8 mouse cellular contexts compared by ENCODE assay signal in genomic region chr11:118507904-118508303, GRCm38 (mm10). TPM values are rescaled to one million over a fixed set of nuclear protein-coding genes. Genes with fewer than 3 reads are reported as not detected.
DNase-seq lines count a peak whose midpoint lies in the region; ATAC-seq and TF ChIP-seq lines count a peak whose summit lies in the region.

No protein-coding gene starts in this region.

- peak; percentile 76 for DNase-seq in CD4-positive, CD25-positive, alpha-beta regulatory T cell, adult 2 months (ENCODE audit: low read depth, low spot score)
- DNase-seq in embryonic facial prominence, embryonic 14.5 days (ENCODE audit: low spot score) = peak; percentile 54
- peak; percentile 87 for DNase-seq in hindbrain, embryonic 11.5 days (ENCODE audit: low spot score)
- DNase-seq in left cerebral cortex, adult 18-20 months (ENCODE audit: low spot score in 2 of 2) = peak; percentile 82 to 83
- peak; percentile 58 to 70 for DNase-seq in spleen, postnatal 10 days (ENCODE audit: low spot score in 2 of 2)

- H3K9me3 ChIP-seq in embryonic facial prominence, embryonic 14.5 days (ENCODE audit: control insufficient read depth, low read length) = no peaks in the 10 kb centered on the region
- no peaks in the 10 kb centered on the region for H3K9me3 ChIP-seq in hindbrain, embryonic 11.5 days (ENCODE audit: control insufficient read depth, low read length)
- no peaks in the 10 kb centered on the region for H3K9me3 ChIP-seq in midbrain, embryonic 12.5 days

- H3K36me3 ChIP-seq in embryonic facial prominence, embryonic 14.5 days (ENCODE audit: control insufficient read depth, insufficient read depth, low read length) = no peaks in the 10 kb centered on the region
- no peaks in the 10 kb centered on the region for H3K36me3 ChIP-seq in hindbrain, embryonic 11.5 days (ENCODE audit: control insufficient read depth, insufficient read depth, low read length)
- no peaks in the 10 kb centered on the region for H3K36me3 ChIP-seq in midbrain, embryonic 12.5 days

- H3K27ac ChIP-seq in bone marrow macrophage, adult 2 months (ENCODE audit: insufficient read depth, low read depth, low read length) = no peak overlapping the region
- no peak overlapping the region for H3K27ac ChIP-seq in embryonic facial prominence, embryonic 14.5 days (replicated peaks; ENCODE audit: low read depth, low read length)
- H3K27ac ChIP-seq in hindbrain, embryonic 11.5 days (ENCODE audit: low read depth, low read length) = no peak overlapping the region
- H3K27ac ChIP-seq in midbrain, embryonic 12.5 days (replicated peaks) = 0 out of 2 replicates have a peak overlapping the region, but pooled peaks have one; percentile 26

- peak; percentile 86 for TF ChIP-seq CTCF in bone marrow macrophage, adult 2 months (IDR thresholded peaks at IDR 0.05; ENCODE audit: low read depth, low read length)

- no peak for TF ChIP-seq POLR2A in bone marrow macrophage, adult 2 months (IDR thresholded peaks at IDR 0.05; ENCODE audit: borderline replicate concordance, low read depth, low read length)

- WGBS in embryonic facial prominence, embryonic 14.5 days = 41% methylated on average over 5 of the region's 5 CpGs
- 36% methylated on average over 5 of the region's 5 CpGs for WGBS in hindbrain, embryonic 11.5 days
- 37% methylated on average over 5 of the region's 5 CpGs for WGBS in midbrain, embryonic 12.5 days

- ATAC-seq in CD4-positive, CD25-positive, alpha-beta regulatory T cell, adult 4 months = no peak
- no peak for ATAC-seq in embryonic facial prominence, embryonic 14.5 days (ENCODE audit: low read depth)
- ATAC-seq in hindbrain, embryonic 11.5 days (ENCODE audit: low FRiP score) = 0 out of 2 replicates have a peak, but pooled peaks have one; percentile 36
- 0 out of 2 replicates have a peak, but pooled peaks have one; percentile 21 for ATAC-seq in midbrain, embryonic 12.5 days (ENCODE audit: low FRiP score, low read depth)

- no peak overlapping the region for H3K9ac ChIP-seq in embryonic facial prominence, embryonic 14.5 days (ENCODE audit: low read depth, low read length)
- no peak overlapping the region for H3K9ac ChIP-seq in hindbrain, embryonic 11.5 days (ENCODE audit: low read depth, low read length)
- H3K9ac ChIP-seq in midbrain, embryonic 12.5 days (replicated peaks) = no peak overlapping the region

- no peak overlapping the region for H3K4me3 ChIP-seq in bone marrow macrophage, adult 2 months (ENCODE audit: insufficient read depth, low read length)
- no peak overlapping the region for H3K4me3 ChIP-seq in embryonic facial prominence, embryonic 14.5 days (ENCODE audit: low read depth, low read length)
- no peak overlapping the region for H3K4me3 ChIP-seq in hindbrain, embryonic 11.5 days (ENCODE audit: low read depth, low read length)
- no peak overlapping the region for H3K4me3 ChIP-seq in midbrain, embryonic 12.5 days

- H3K4me2 ChIP-seq in embryonic facial prominence, embryonic 14.5 days (ENCODE audit: low read depth, low read length) = no peak overlapping the region
- no peak overlapping the region for H3K4me2 ChIP-seq in hindbrain, embryonic 11.5 days (replicated peaks; ENCODE audit: low read depth, low read length)
- H3K4me2 ChIP-seq in midbrain, embryonic 12.5 days (replicated peaks) = no peak overlapping the region

- peaks cover 22% of the 10 kb centered on the region for H3K27me3 ChIP-seq in embryonic facial prominence, embryonic 14.5 days (replicated peaks; ENCODE audit: control insufficient read depth, insufficient read depth, low read length)
- 0 out of 2 replicates have a peak, but pooled peaks cover 3% of the 10 kb centered on the region for H3K27me3 ChIP-seq in hindbrain, embryonic 11.5 days (ENCODE audit: control insufficient read depth, insufficient read depth, low read length)
- peaks cover 37% of the 10 kb centered on the region for H3K27me3 ChIP-seq in midbrain, embryonic 12.5 days

- no peaks in the 10 kb centered on the region for H3K4me1 ChIP-seq in bone marrow macrophage, adult 2 months (ENCODE audit: control insufficient read depth, insufficient read depth, low read length)
- H3K4me1 ChIP-seq in embryonic facial prominence, embryonic 14.5 days (ENCODE audit: control insufficient read depth, insufficient read depth, low read length) = peaks cover 16% of the 10 kb centered on the region
- peaks cover 3% of the 10 kb centered on the region; the same call in 1 of the 2 replicates for H3K4me1 ChIP-seq in hindbrain, embryonic 11.5 days (replicated peaks; ENCODE audit: control insufficient read depth, insufficient read depth, low read length)
- peaks cover 24% of the 10 kb centered on the region for H3K4me1 ChIP-seq in midbrain, embryonic 12.5 days

RNA-seq across cellular contexts. Expression of gene Engase, which starts 31.3 kb away (rescaled TPM):
- 1 to 10 TPM; 2.3 to 5.1 TPM for polyA plus RNA-seq in CD4-positive, CD25-positive, alpha-beta regulatory T cell, adult 4 months (2017; shearing (Covaris generic))
- 32.7 and 38.9 TPM in 2 replicates for polyA plus RNA-seq in bone marrow macrophage, adult 2 months (2012; ENCODE audit: insufficient read depth, insufficient read length, missing spikeins)
- polyA plus RNA-seq in embryonic facial prominence, embryonic 14.5 days (2014; fragmentation: Nextera tagmentation; extraction: Ambion mirVana) = 6.0 and 7.6 TPM in 2 replicates
- 4.7 and 4.8 TPM in 2 replicates for polyA plus RNA-seq in hindbrain, embryonic 11.5 days (2014; fragmentation: Nextera tagmentation; extraction: Ambion mirVana)
- total RNA-seq in left cerebral cortex, adult 18-20 months (2021) = 10 to 100 TPM; 13.3 to 14.1 TPM
- polyA plus RNA-seq in midbrain, embryonic 12.5 days (2016; fragmentation: Nextera tagmentation; extraction: Ambion mirVana) = 6.9 and 7.3 TPM in 2 replicates

Comparison
In these comparisons a context has a peak if more than half of its experiments do, and no peak if none do; other contexts are left out.
1. ATAC-seq: peak in hindbrain, embryonic 11.5 days (single experiment) and midbrain, embryonic 12.5 days (single experiment); none in CD4-positive, CD25-positive, alpha-beta regulatory T cell, adult 4 months (single experiment) and embryonic facial prominence, embryonic 14.5 days (single experiment).
2. Peak in every context shown above with its lines, with median percentiles within 50 percentile points of each other: DNase-seq.